Mouse (Mus musculus) frontal cortex, postnatal 36 days (tissue): ENCODE measurements around the gene Trp53i11.

Source experiments
- DNase-seq, 2 experiments: peaks; one replicate each; pipeline ENCODE4 v3.0.0; 2022; ENCODE audit warnings: low spot score in 2 of 2

Trp53i11 gene

GRCm38 (mm10) chr2:93198846-93199245, 11.5 kb downstream of the Trp53i11 start:
- DNase-seq = peak; percentile 95 to 96

GRCm38 (mm10) chr2:93199531-93199974, 12.2 kb downstream of the Trp53i11 start:
- DNase-seq = peak in 1 of 2 experiments; percentile 41

GRCm38 (mm10) chr2:93200681-93201340, 13.5 kb downstream of the Trp53i11 start:
- no peak for DNase-seq

- DNase-seq = no peak
Observed at GRCm38 (mm10) chr2:93201997-93202396, 14.6 kb downstream of the Trp53i11 start.

GRCm38 (mm10) chr2:93202782-93203181, 15.4 kb downstream of the Trp53i11 start:
- DNase-seq = no peak

GRCm38 (mm10) chr2:93203682-93204081, 16.3 kb downstream of the Trp53i11 start:
- peak in 1 of 2 experiments; percentile 63 for DNase-seq

- no peak for DNase-seq
Observed at GRCm38 (mm10) chr2:93204571-93204970, 17.2 kb downstream of the Trp53i11 start.

- DNase-seq = no peak
Observed at GRCm38 (mm10) chr2:93206126-93206525, 18.8 kb downstream of the Trp53i11 start.

GRCm38 (mm10) chr2:93212386-93212785, 25.0 kb downstream of the Trp53i11 start:
- no peak for DNase-seq

GRCm38 (mm10) chr2:93212865-93213264, 25.5 kb downstream of the Trp53i11 start:
- no peak for DNase-seq

GRCm38 (mm10) chr2:93214192-93214591, 26.8 kb downstream of the Trp53i11 start:
- no peak for DNase-seq

GRCm38 (mm10) chr2:93215790-93216189, 28.4 kb downstream of the Trp53i11 start:
- DNase-seq = no peak

- peak; percentile 88 to 90 for DNase-seq
Observed at GRCm38 (mm10) chr2:93217015-93217414, 29.7 kb downstream of the Trp53i11 start.

GRCm38 (mm10) chr2:93218353-93218990, 31.1 kb downstream of the Trp53i11 start:
- DNase-seq = no peak

- DNase-seq = no peak
Observed at GRCm38 (mm10) chr2:93219576-93219975, 32.2 kb downstream of the Trp53i11 start.

- DNase-seq = no peak
Observed at GRCm38 (mm10) chr2:93220447-93220846, 33.1 kb downstream of the Trp53i11 start.

GRCm38 (mm10) chr2:93223463-93223862, 36.1 kb downstream of the Trp53i11 start:
- DNase-seq = no peak

- peak; percentile 66 to 80 for DNase-seq
Observed at GRCm38 (mm10) chr2:93226606-93227595, 39.6 kb downstream of the Trp53i11 start.

- DNase-seq = no peak
Observed at GRCm38 (mm10) chr2:93227713-93228479, 40.5 kb downstream of the Trp53i11 start.

- DNase-seq = no peak
Observed at GRCm38 (mm10) chr2:93228480-93228824, 41.1 kb downstream of the Trp53i11 start.

GRCm38 (mm10) chr2:93232141-93232540, 44.8 kb downstream of the Trp53i11 start:
- no peak for DNase-seq
